ENCODE assay signal across 24 mouse cellular contexts in genomic region chr14:121787430-121787829, GRCm38 (mm10). TPM values are rescaled to one million over a fixed set of nuclear protein-coding genes. Genes with fewer than 3 reads are reported as not detected.
DNase-seq lines count a peak whose midpoint lies in the region; ATAC-seq lines count a peak whose summit lies in the region.
"Had no signal": no experiment of that assay in that cellular context is flagged by ENCODE, and none has a peak within 500 bp of the region (broad histone marks: within the 10 kb centered on the region; RNA-seq: fewer than 3 reads in every experiment).

No protein-coding gene starts in this region.

- ATAC-seq in kidney, embryonic 14.5 days (ENCODE audit: low FRiP score, low TSS enrichment), result no peak
- no peak for ATAC-seq in intestine, embryonic 16.5 days
- ATAC-seq: CD4-positive, CD25-positive, alpha-beta regulatory T cell, adult 4 months; forebrain, embryonic 14.5 days; hindbrain, embryonic 16.5 days; midbrain, embryonic 13.5 days had no signal

- no peak overlapping the region for H3K27ac ChIP-seq in kidney, embryonic 14.5 days (ENCODE audit: low read depth, low read length)
- no peak overlapping the region for H3K27ac ChIP-seq in intestine, embryonic 16.5 days (ENCODE audit: low read length)
- H3K27ac ChIP-seq: layer of hippocampus, adult 2 months; left cerebral cortex, adult 2 months; limb, embryonic 12.5 days; liver, embryonic 15.5 days; lung, embryonic 15.5 days; midbrain, embryonic 13.5 days; neural tube, embryonic 13.5 days had no signal

- H3K9ac ChIP-seq in kidney, embryonic 14.5 days (ENCODE audit: low read depth, low read length), result no peak overlapping the region
- H3K9ac ChIP-seq in intestine, embryonic 16.5 days (ENCODE audit: low read depth, low read length), result no peak overlapping the region
- H3K9ac ChIP-seq: limb, embryonic 12.5 days; liver, embryonic 15.5 days; lung, embryonic 15.5 days; midbrain, embryonic 13.5 days; neural tube, embryonic 13.5 days had no signal

- no peak overlapping the region for H3K4me2 ChIP-seq in kidney, embryonic 14.5 days (replicated peaks; ENCODE audit: low read depth, low read length)
- H3K4me2 ChIP-seq in intestine, embryonic 16.5 days (ENCODE audit: low read depth, low read length), result no peak overlapping the region
- H3K4me2 ChIP-seq: limb, embryonic 12.5 days; liver, embryonic 15.5 days; lung, embryonic 15.5 days; midbrain, embryonic 13.5 days; neural tube, embryonic 13.5 days had no signal

- H3K4me1 ChIP-seq in kidney, embryonic 14.5 days (ENCODE audit: control insufficient read depth, insufficient read depth, low read length), result no peaks in the 10 kb centered on the region
- H3K4me1 ChIP-seq in intestine, embryonic 16.5 days (ENCODE audit: control insufficient read depth, insufficient read depth, low read length), result peaks cover 5% of the 10 kb centered on the region; the same call in 1 of the 2 replicates
- H3K4me1 ChIP-seq: liver, embryonic 15.5 days; lung, embryonic 15.5 days; megakaryocyte, embryonic 14.5 days; midbrain, embryonic 13.5 days; neural tube, embryonic 13.5 days had no signal

- WGBS in kidney, embryonic 14.5 days, result 87% methylated on average over 12 of the region's 12 CpGs
- 92% methylated on average over 12 of the region's 12 CpGs for WGBS in intestine, embryonic 16.5 days

- H3K36me3 ChIP-seq in kidney, embryonic 14.5 days (ENCODE audit: control insufficient read depth, insufficient read depth, low read length), result no peaks in the 10 kb centered on the region
- H3K36me3 ChIP-seq in intestine, embryonic 16.5 days (ENCODE audit: control insufficient read depth, insufficient read depth, low read length), result no peaks in the 10 kb centered on the region
- H3K36me3 ChIP-seq: limb, embryonic 12.5 days; liver, embryonic 15.5 days; lung, embryonic 15.5 days; midbrain, embryonic 13.5 days; neural tube, embryonic 13.5 days had no signal

- peak; percentile 83 for DNase-seq in kidney, adult 11 months
- peak; percentile 79 to 86 for DNase-seq in kidney, adult 8-10 months
- peak; percentile 58 for DNase-seq in kidney, postnatal 10 days
- no peak for DNase-seq in cerebellum, adult 11-12 months
- no peak for DNase-seq in cerebellum, adult 8-10 months
- DNase-seq: adrenal gland, postnatal 14 days; cerebellum, adult 11 months; cerebellum, postnatal 10 days; gastrocnemius, postnatal 36 days; thymus, adult 2 months; thymus, postnatal 36 days had no signal

- H3K4me3 ChIP-seq in kidney, embryonic 14.5 days (ENCODE audit: low read length), result no peak overlapping the region
- no peak overlapping the region for H3K4me3 ChIP-seq in intestine, embryonic 16.5 days (ENCODE audit: low read length)
- H3K4me3 ChIP-seq: layer of hippocampus, adult 2 months; left cerebral cortex, adult 2 months; limb, embryonic 12.5 days; liver, embryonic 15.5 days; lung, embryonic 15.5 days; megakaryocyte, embryonic 14.5 days; midbrain, embryonic 13.5 days; neural tube, embryonic 13.5 days had no signal

- H3K9me3 ChIP-seq in kidney, embryonic 14.5 days (ENCODE audit: control insufficient read depth, low read length), result no peaks in the 10 kb centered on the region
- H3K9me3 ChIP-seq in intestine, embryonic 16.5 days (ENCODE audit: control insufficient read depth, low read length), result no peaks in the 10 kb centered on the region
- H3K9me3 ChIP-seq: limb, embryonic 12.5 days; liver, embryonic 15.5 days; lung, embryonic 15.5 days; megakaryocyte, embryonic 14.5 days; midbrain, embryonic 13.5 days; neural tube, embryonic 13.5 days had no signal

- H3K27me3 ChIP-seq in kidney, embryonic 14.5 days (ENCODE audit: control insufficient read depth, insufficient read depth, low read length), result no peaks in the 10 kb centered on the region
- H3K27me3 ChIP-seq in intestine, embryonic 16.5 days (replicated peaks; ENCODE audit: control insufficient read depth, insufficient read depth, low read length), result no peaks in the 10 kb centered on the region
- H3K27me3 ChIP-seq: liver, embryonic 15.5 days; lung, embryonic 15.5 days; midbrain, embryonic 13.5 days; neural tube, embryonic 13.5 days had no signal

RNA-seq across cellular contexts. Expression of gene Dock9, which starts 10.2 kb away (rescaled TPM):
- polyA plus RNA-seq in kidney, embryonic 14.5 days (2014; fragmentation: Nextera tagmentation; extraction: Ambion mirVana), result 8.3 and 14.3 TPM in 2 replicates
- polyA plus RNA-seq in intestine, embryonic 16.5 days (2015; fragmentation: Nextera tagmentation; extraction: Ambion mirVana), result 13.6 and 13.7 TPM in 2 replicates

Comparison
In these comparisons a context has a peak if more than half of its experiments do, and no peak if none do; other contexts are left out.
1. DNase-seq: peak in kidney, adult 11 months (single experiment), kidney, adult 8-10 months (2 of 2) and kidney, postnatal 10 days (single experiment); none in cerebellum, adult 11-12 months (single experiment) and cerebellum, adult 8-10 months (single experiment).